Mouse (Mus musculus): ENCODE measurements around the gene Disc1. TPM values are rescaled to one million over a fixed set of nuclear protein-coding genes. Genes with fewer than 3 reads are reported as not detected.

The Disc1 gene
- polyA plus RNA-seq, 1 experiment from 2014 or later, result 3.8 TPM

GRCm38 (mm10) chr8:125285391-125285790, 231.4 kb downstream of the Disc1 start:
- H3K4me2 ChIP-seq, result no peak overlapping the region
- no peaks in the 10 kb centered on the region for H3K9me3 ChIP-seq (ENCODE audit: low read depth, low read length)
- no peaks in the 10 kb centered on the region for H3K27me3 ChIP-seq (ENCODE audit: insufficient read depth, low read length)
- no peak overlapping the region for H3K4me3 ChIP-seq (ENCODE audit: low read depth, low read length)
- ATAC-seq (ENCODE audit: insufficient read depth) (no peak), DNase-seq (no peak)
- TF ChIP-seq CTCF (IDR thresholded peaks at IDR 0.05; ENCODE audit: low read depth), result no peak
- H3K27ac ChIP-seq (ENCODE audit: low read depth), result no peak overlapping the region
- no peaks in the 10 kb centered on the region for H3K36me3 ChIP-seq (ENCODE audit: insufficient read depth)
- peaks cover 13% of the 10 kb centered on the region; the same call in 1 of the 2 replicates for H3K4me1 ChIP-seq (ENCODE audit: insufficient read depth)
- 73% methylated on average over 8 of the region's 8 CpGs for WGBS
- H3K9ac ChIP-seq, result no peak overlapping the region

- Histone ChIP-seq H3K9ac (no peak overlapping the region), H3K9me3 (ENCODE audit: low read depth, low read length) (no peaks in the 10 kb centered on the region), H3K27me3 (ENCODE audit: insufficient read depth, low read length) (no peaks in the 10 kb centered on the region), H3K4me3 (ENCODE audit: low read depth, low read length) (no peak overlapping the region), H3K4me1 (ENCODE audit: insufficient read depth) (peaks cover 13% of the 10 kb centered on the region; the same call in 1 of the 2 replicates), H3K27ac (ENCODE audit: low read depth) (no peak overlapping the region; the same call in 1 of the 2 replicates), H3K4me2 (no peak overlapping the region), H3K36me3 (ENCODE audit: insufficient read depth) (no peaks in the 10 kb centered on the region)
- no peak for TF ChIP-seq CTCF (IDR thresholded peaks at IDR 0.05; ENCODE audit: low read depth)
- 59% methylated on average over 12 of the region's 12 CpGs for WGBS
- no peak for ATAC-seq (ENCODE audit: insufficient read depth)
- no peak for DNase-seq
These were observed 232.1 kb downstream of the Disc1 start for GRCm38 (mm10) chr8:125285966-125286681.

- no peak overlapping the region for H3K27ac ChIP-seq (ENCODE audit: low read depth)
- DNase-seq, result no peak
- no peaks in the 10 kb centered on the region for H3K36me3 ChIP-seq (ENCODE audit: insufficient read depth)
- whole genome bisulfite sequencing, result 73% methylated on average over 4 of the region's 4 CpGs
- no peak overlapping the region for H3K4me3 ChIP-seq (ENCODE audit: low read depth, low read length)
- H3K4me1 ChIP-seq (ENCODE audit: insufficient read depth), result peaks cover 18% of the 10 kb centered on the region; the same call in 1 of the 2 replicates
- no peak for TF ChIP-seq CTCF (IDR thresholded peaks at IDR 0.05; ENCODE audit: low read depth)
- H3K9me3 ChIP-seq (ENCODE audit: low read depth, low read length), result no peaks in the 10 kb centered on the region
- no peak overlapping the region for H3K9ac ChIP-seq
- H3K4me2 ChIP-seq, result no peak overlapping the region
- H3K27me3 ChIP-seq (ENCODE audit: insufficient read depth, low read length), result no peaks in the 10 kb centered on the region
- no peak for ATAC-seq (ENCODE audit: insufficient read depth)
These were observed 233.3 kb downstream of the Disc1 start for GRCm38 (mm10) chr8:125287311-125287710.

GRCm38 (mm10) chr8:125287841-125288341, 233.9 kb downstream of the Disc1 start:
- Histone ChIP-seq H3K9me3 (ENCODE audit: low read depth, low read length) (no peaks in the 10 kb centered on the region), H3K9ac (no peak overlapping the region), H3K4me3 (ENCODE audit: low read depth, low read length) (no peak overlapping the region), H3K4me2 (no peak overlapping the region), H3K36me3 (ENCODE audit: insufficient read depth) (no peaks in the 10 kb centered on the region), H3K27me3 (ENCODE audit: insufficient read depth, low read length) (no peaks in the 10 kb centered on the region), H3K4me1 (ENCODE audit: insufficient read depth) (peaks cover 15% of the 10 kb centered on the region; the same call in 1 of the 2 replicates), H3K27ac (ENCODE audit: low read depth) (no peak overlapping the region)
- 39% methylated on average over 7 of the region's 7 CpGs for WGBS
- DNase-seq (no peak), ATAC-seq (ENCODE audit: insufficient read depth) (no peak)
- TF ChIP-seq CTCF (IDR thresholded peaks at IDR 0.05; ENCODE audit: low read depth), result no peak

- DNase-seq (no peak), ATAC-seq (ENCODE audit: insufficient read depth) (no peak)
- 49% methylated on average over 10 of the region's 10 CpGs for WGBS
- Histone ChIP-seq H3K4me1 (ENCODE audit: insufficient read depth) (peaks cover 22% of the 10 kb centered on the region), H3K27ac (ENCODE audit: low read depth) (no peak overlapping the region; the same call in 1 of the 2 replicates), H3K4me2 (no peak overlapping the region), H3K4me3 (ENCODE audit: low read depth, low read length) (no peak overlapping the region), H3K9me3 (ENCODE audit: low read depth, low read length) (no peaks in the 10 kb centered on the region), H3K36me3 (ENCODE audit: insufficient read depth) (no peaks in the 10 kb centered on the region), H3K27me3 (ENCODE audit: insufficient read depth, low read length) (no peaks in the 10 kb centered on the region), H3K9ac (no peak overlapping the region)
- no peak for TF ChIP-seq CTCF (IDR thresholded peaks at IDR 0.05; ENCODE audit: low read depth)
These were observed 237.5 kb downstream of the Disc1 start for GRCm38 (mm10) chr8:125291506-125291905.

GRCm38 (mm10) chr8:125291932-125292717, 238.1 kb downstream of the Disc1 start:
- WGBS, result 79% methylated on average over 22 of the region's 22 CpGs
- H3K27me3 ChIP-seq (ENCODE audit: insufficient read depth, low read length), result no peaks in the 10 kb centered on the region
- ATAC-seq (ENCODE audit: insufficient read depth), result no peak
- H3K4me2 ChIP-seq, result no peak overlapping the region
- peak overlapping the region; percentile 85 for H3K27ac ChIP-seq (ENCODE audit: low read depth)
- H3K4me1 ChIP-seq (ENCODE audit: insufficient read depth), result peaks cover 16% of the 10 kb centered on the region
- H3K9me3 ChIP-seq (ENCODE audit: low read depth, low read length), result no peaks in the 10 kb centered on the region
- H3K36me3 ChIP-seq (ENCODE audit: insufficient read depth), result no peaks in the 10 kb centered on the region
- no peak overlapping the region for H3K9ac ChIP-seq
- TF ChIP-seq CTCF (IDR thresholded peaks at IDR 0.05; ENCODE audit: low read depth), result peak; percentile 43
- H3K4me3 ChIP-seq (ENCODE audit: low read depth, low read length), result no peak overlapping the region
- DNase-seq, result peak; percentile 39
